Mouse (Mus musculus): Measurements from ENCODE around the gene Bbs7. TPM values are rescaled to one million over a fixed set of nuclear protein-coding genes. Genes with fewer than 3 reads are reported as not detected.

Gene Bbs7
- polyA plus RNA-seq, 1 experiment from 2014 or later = 5.6 TPM

DNA sequence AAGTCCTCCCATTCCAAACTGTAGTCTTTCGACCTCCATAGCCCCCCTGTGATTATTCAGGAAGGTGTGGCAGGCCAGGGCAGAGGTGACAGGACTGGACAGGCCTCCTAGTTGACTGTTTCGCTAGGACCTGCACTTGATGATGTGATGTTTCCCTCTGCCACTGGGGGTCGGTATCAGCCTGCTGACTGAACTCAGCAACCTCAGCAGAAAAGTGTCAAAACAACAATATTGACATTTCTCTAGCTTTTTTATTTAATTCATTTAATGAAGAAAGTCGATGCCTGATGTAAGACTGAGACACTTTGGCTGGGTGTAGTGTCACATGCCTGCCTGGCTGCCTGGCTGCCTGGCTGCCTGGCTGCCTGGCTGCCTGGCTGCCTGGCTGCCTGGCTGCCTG is 22.2 kb upstream of the Bbs7 start:
- no peak overlapping the region for H3K9ac ChIP-seq (ENCODE audit: low read length)
- ATAC-seq (ENCODE audit: low FRiP score, low TSS enrichment) = 0 out of 2 replicates have a peak, but pooled peaks have one; percentile 45
- no peaks in the 10 kb centered on the region for H3K27me3 ChIP-seq (ENCODE audit: control insufficient read depth, insufficient read depth, low read length)
- no peaks in the 10 kb centered on the region for H3K4me1 ChIP-seq (replicated peaks; ENCODE audit: control insufficient read depth, insufficient read depth)
- no peaks in the 10 kb centered on the region for H3K9me3 ChIP-seq (ENCODE audit: control insufficient read depth, low read length)
- H3K4me3 ChIP-seq (ENCODE audit: low read depth, low read length) = no peak overlapping the region
- 21% methylated on average over 4 of the region's 4 CpGs for WGBS
- H3K36me3 ChIP-seq (ENCODE audit: control insufficient read depth, insufficient read depth, low read length) = no peaks in the 10 kb centered on the region
- H3K4me2 ChIP-seq (replicated peaks; ENCODE audit: low read depth) = no peak overlapping the region
- peak; percentile 20 for DNase-seq (ENCODE audit: low spot score)
- H3K27ac ChIP-seq (replicated peaks) = no peak overlapping the region
- no peak for TF ChIP-seq EP300 (optimal IDR thresholded peaks at IDR 0.05)
- peak; percentile 82 for TF ChIP-seq CTCF (IDR thresholded peaks at IDR 0.05; ENCODE audit: low read depth)

DNA sequence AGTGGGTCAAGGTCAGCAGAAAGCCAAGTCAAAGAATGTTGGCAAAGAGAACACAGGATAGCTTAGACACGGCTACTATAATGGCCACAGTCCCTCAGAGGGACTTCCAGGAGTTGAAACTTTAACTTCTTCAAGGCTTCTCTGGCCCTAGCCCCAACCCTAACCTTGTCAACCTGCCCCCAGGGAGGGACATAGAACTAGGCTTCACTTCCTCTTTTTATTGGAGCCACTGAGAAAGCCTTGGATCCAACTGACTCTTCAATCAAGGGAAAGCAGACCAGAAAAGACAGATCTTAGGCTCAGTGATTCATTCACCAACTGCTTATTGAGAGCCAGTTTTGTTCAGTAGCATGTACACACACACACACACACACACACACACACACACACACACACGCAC is 13.5 kb upstream of the Bbs7 start:
- H3K9me3 ChIP-seq (ENCODE audit: control insufficient read depth, low read length) = no peaks in the 10 kb centered on the region
- no peaks in the 10 kb centered on the region for H3K4me1 ChIP-seq (replicated peaks; ENCODE audit: control insufficient read depth, insufficient read depth)
- no peak for DNase-seq (ENCODE audit: low spot score)
- TF ChIP-seq EP300 (optimal IDR thresholded peaks at IDR 0.05) (no peak), CTCF (IDR thresholded peaks at IDR 0.05; ENCODE audit: low read depth) (no peak)
- H3K27ac ChIP-seq (replicated peaks) = no peak overlapping the region
- 75% methylated on average over 2 of the region's 2 CpGs for WGBS
- no peaks in the 10 kb centered on the region for H3K27me3 ChIP-seq (ENCODE audit: control insufficient read depth, insufficient read depth, low read length)
- no peak overlapping the region for H3K4me2 ChIP-seq (replicated peaks; ENCODE audit: low read depth)
- H3K4me3 ChIP-seq (ENCODE audit: low read depth, low read length) = no peak overlapping the region
- H3K36me3 ChIP-seq (ENCODE audit: control insufficient read depth, insufficient read depth, low read length) = no peaks in the 10 kb centered on the region
- H3K9ac ChIP-seq (ENCODE audit: low read length) = no peak overlapping the region
- no peak for ATAC-seq (ENCODE audit: low FRiP score, low TSS enrichment)

DNA sequence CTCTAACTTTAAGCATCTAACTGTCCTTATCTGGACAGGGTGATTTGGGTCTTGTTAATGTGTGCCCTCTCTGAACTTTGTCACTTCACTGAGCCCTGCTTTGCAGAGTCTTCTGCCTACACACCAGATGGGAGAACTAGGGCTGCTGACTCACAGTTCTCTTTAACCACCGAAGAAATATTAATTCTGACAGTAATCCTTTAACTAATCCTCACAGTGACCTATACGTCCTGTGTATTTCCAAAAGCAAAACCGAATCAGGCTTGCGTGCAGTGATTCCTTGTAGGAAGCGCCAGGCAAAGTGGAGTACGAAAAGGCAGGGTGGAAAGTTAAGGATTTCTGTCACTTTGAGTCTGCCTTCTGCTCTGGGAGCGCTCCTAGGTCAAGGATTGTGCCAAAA is 4.9 kb upstream of the Bbs7 start:
- no peak overlapping the region for H3K4me3 ChIP-seq (ENCODE audit: low read depth, low read length)
- WGBS = 55% methylated on average over 7 of the region's 7 CpGs

GRCm38 (mm10) chr3:36613908-36614255 is 605 bp upstream of the Bbs7 start:
- H3K4me3 ChIP-seq (ENCODE audit: low read depth, low read length) = no peak overlapping the region
- peak overlapping the region; percentile 83 for H3K4me2 ChIP-seq (replicated peaks; ENCODE audit: low read depth)
- TF ChIP-seq EP300 (optimal IDR thresholded peaks at IDR 0.05) (no peak), CTCF (IDR thresholded peaks at IDR 0.05; ENCODE audit: low read depth) (no peak)
- WGBS = 75% methylated on average over 5 of the region's 5 CpGs
- H3K9ac ChIP-seq (ENCODE audit: low read length) = no peak overlapping the region
- no peaks in the 10 kb centered on the region for H3K36me3 ChIP-seq (ENCODE audit: control insufficient read depth, insufficient read depth, low read length)
- ATAC-seq (ENCODE audit: low FRiP score, low TSS enrichment) (no peak), DNase-seq (ENCODE audit: low spot score) (no peak)
- H3K27me3 ChIP-seq (ENCODE audit: control insufficient read depth, insufficient read depth, low read length) = no peaks in the 10 kb centered on the region
- H3K27ac ChIP-seq (replicated peaks) = no peak overlapping the region
- no peaks in the 10 kb centered on the region for H3K9me3 ChIP-seq (ENCODE audit: control insufficient read depth, low read length)
- no peaks in the 10 kb centered on the region for H3K4me1 ChIP-seq (replicated peaks; ENCODE audit: control insufficient read depth, insufficient read depth)

More for the DNA sequence above, 4.9 kb upstream of the Bbs7 start:
- no peak for TF ChIP-seq CTCF (IDR thresholded peaks at IDR 0.05; ENCODE audit: low read depth)
- TF ChIP-seq EP300 (optimal IDR thresholded peaks at IDR 0.05) = no peak
- DNase-seq (ENCODE audit: low spot score) = no peak
- H3K4me1 ChIP-seq (replicated peaks; ENCODE audit: control insufficient read depth, insufficient read depth) = no peaks in the 10 kb centered on the region
- ATAC-seq (ENCODE audit: low FRiP score, low TSS enrichment) = no peak
- H3K4me2 ChIP-seq (replicated peaks; ENCODE audit: low read depth) = no peak overlapping the region
- H3K36me3 ChIP-seq (ENCODE audit: control insufficient read depth, insufficient read depth, low read length) = no peaks in the 10 kb centered on the region
- H3K27me3 ChIP-seq (ENCODE audit: control insufficient read depth, insufficient read depth, low read length) = no peaks in the 10 kb centered on the region
- no peaks in the 10 kb centered on the region for H3K9me3 ChIP-seq (ENCODE audit: control insufficient read depth, low read length)
- H3K27ac ChIP-seq (replicated peaks) = no peak overlapping the region
- H3K9ac ChIP-seq (ENCODE audit: low read length) = no peak overlapping the region

- no peak overlapping the region for H3K27ac ChIP-seq (replicated peaks)
- no peak for ATAC-seq (ENCODE audit: low FRiP score, low TSS enrichment)
Observed at GRCm38 (mm10) chr3:36612687-36613086, 590 bp downstream of the Bbs7 start.

GRCm38 (mm10) chr3:36605894-36606783 is 7.1 kb downstream of the Bbs7 start:
- Histone ChIP-seq H3K4me3 (ENCODE audit: low read depth, low read length) (no peak overlapping the region), H3K27me3 (ENCODE audit: control insufficient read depth, insufficient read depth, low read length) (no peaks in the 10 kb centered on the region), H3K36me3 (ENCODE audit: control insufficient read depth, insufficient read depth, low read length) (no peaks in the 10 kb centered on the region), H3K9ac (ENCODE audit: low read length) (no peak overlapping the region), H3K9me3 (ENCODE audit: control insufficient read depth, low read length) (no peaks in the 10 kb centered on the region), H3K4me2 (replicated peaks; ENCODE audit: low read depth) (no peak overlapping the region), H3K4me1 (replicated peaks; ENCODE audit: control insufficient read depth, insufficient read depth) (no peaks in the 10 kb centered on the region), H3K27ac (replicated peaks) (no peak overlapping the region)
- ATAC-seq (ENCODE audit: low FRiP score, low TSS enrichment) (no peak), DNase-seq (ENCODE audit: low spot score) (no peak)
- no peak for TF ChIP-seq EP300 (optimal IDR thresholded peaks at IDR 0.05)
- 77% methylated on average over 7 of the region's 7 CpGs for WGBS

More at GRCm38 (mm10) chr3:36612687-36613086, 590 bp downstream of the Bbs7 start:
- peak overlapping the region; percentile 73 for H3K9ac ChIP-seq (ENCODE audit: low read length)
- peak overlapping the region; percentile 64 for H3K4me3 ChIP-seq (ENCODE audit: low read depth, low read length)
- H3K4me1 ChIP-seq (replicated peaks; ENCODE audit: control insufficient read depth, insufficient read depth) = no peaks in the 10 kb centered on the region
- no peaks in the 10 kb centered on the region for H3K27me3 ChIP-seq (ENCODE audit: control insufficient read depth, insufficient read depth, low read length)
- no peaks in the 10 kb centered on the region for H3K9me3 ChIP-seq (ENCODE audit: control insufficient read depth, low read length)
- H3K36me3 ChIP-seq (ENCODE audit: control insufficient read depth, insufficient read depth, low read length) = no peaks in the 10 kb centered on the region
- no peak for DNase-seq (ENCODE audit: low spot score)
- peak overlapping the region; percentile 83 for H3K4me2 ChIP-seq (replicated peaks; ENCODE audit: low read depth)
- 6% methylated on average over 6 of the region's 6 CpGs for WGBS
- no peak for TF ChIP-seq CTCF (IDR thresholded peaks at IDR 0.05; ENCODE audit: low read depth)
- TF ChIP-seq EP300 (optimal IDR thresholded peaks at IDR 0.05) = no peak
